In genomic region chr2:172341606-172342005, GRCm38 (mm10) we compare ENCODE assay signal across 24 mouse cellular contexts. TPM values are rescaled to one million over a fixed set of nuclear protein-coding genes. Genes with fewer than 3 reads are reported as not detected.
A peak's percentile ranks its signal among the peaks of the same experiment; 100 is the strongest.
DNase-seq lines count a peak whose midpoint lies in the region; ATAC-seq and TF ChIP-seq lines count a peak whose summit lies in the region.
"Had no signal": no experiment of that assay in that cellular context is flagged by ENCODE, and none has a peak within 500 bp of the region (broad histone marks: within the 10 kb centered on the region; RNA-seq: fewer than 3 reads in every experiment).

No protein-coding gene starts in this region.

- H3K9ac ChIP-seq in forebrain, embryonic 12.5 days: no peak overlapping the region
- H3K9ac ChIP-seq in forebrain, embryonic 11.5 days (ENCODE audit: low read length): no peak overlapping the region
- H3K9ac ChIP-seq in forebrain, embryonic 15.5 days (replicated peaks): no peak overlapping the region
- H3K9ac ChIP-seq: heart, embryonic 12.5 days; heart, embryonic 15.5 days; hindbrain, embryonic 13.5 days; intestine, embryonic 15.5 days had no signal

- 0 out of 2 replicates have a peak overlapping the region, but pooled peaks have one; percentile 2 for H3K27ac ChIP-seq in forebrain, embryonic 12.5 days
- H3K27ac ChIP-seq in forebrain, embryonic 11.5 days (ENCODE audit: low read depth, low read length): no peak overlapping the region
- H3K27ac ChIP-seq in forebrain, embryonic 15.5 days (replicated peaks): peak overlapping the region; percentile 54
- H3K27ac ChIP-seq: heart, embryonic 15.5 days; hindbrain, embryonic 10.5 days; hindbrain, embryonic 13.5 days; intestine, embryonic 15.5 days had no signal

- DNase-seq in cerebellum, postnatal 10 days: peak; percentile 58 to 70
- no peak for DNase-seq in cerebellum, adult 8-10 months
- no peak for DNase-seq in forebrain, embryonic 11.5 days (ENCODE audit: low spot score)
- DNase-seq in brain, embryonic 14.5 days (ENCODE audit: low read depth): peak; percentile 61
- no peak for DNase-seq in adrenal gland, adult 18-20 months (ENCODE audit: low spot score in 2 of 2)
- DNase-seq: adrenal gland, adult 2 months; adrenal gland, postnatal 14 days; cerebellum, adult 11-12 months; cerebellum, adult 9-10 months; gastrocnemius, postnatal 25 days; heart, adult 18-20 months; heart, postnatal 10 days; heart, postnatal 36 days; kidney, adult 11 months had no signal

- H3K9me3 ChIP-seq in forebrain, embryonic 12.5 days: no peaks in the 10 kb centered on the region
- no peaks in the 10 kb centered on the region; the same call in 1 of the 2 replicates for H3K9me3 ChIP-seq in forebrain, embryonic 11.5 days (ENCODE audit: control insufficient read depth, low read length)
- no peaks in the 10 kb centered on the region for H3K9me3 ChIP-seq in forebrain, embryonic 15.5 days
- H3K9me3 ChIP-seq: heart, embryonic 15.5 days; hindbrain, embryonic 10.5 days; hindbrain, embryonic 13.5 days; intestine, embryonic 15.5 days had no signal

- peaks cover 34% of the 10 kb centered on the region for H3K4me1 ChIP-seq in forebrain, embryonic 12.5 days
- peaks cover 9% of the 10 kb centered on the region; the same call in 1 of the 2 replicates for H3K4me1 ChIP-seq in forebrain, embryonic 11.5 days (replicated peaks; ENCODE audit: control insufficient read depth, insufficient read depth, low read length)
- peaks cover 49% of the 10 kb centered on the region for H3K4me1 ChIP-seq in forebrain, embryonic 15.5 days

- no peaks in the 10 kb centered on the region for H3K36me3 ChIP-seq in forebrain, embryonic 12.5 days (replicated peaks)
- H3K36me3 ChIP-seq in forebrain, embryonic 11.5 days (ENCODE audit: control insufficient read depth, insufficient read depth, low read length): no peaks in the 10 kb centered on the region
- no peaks in the 10 kb centered on the region for H3K36me3 ChIP-seq in forebrain, embryonic 15.5 days
- H3K36me3 ChIP-seq: heart, embryonic 12.5 days; heart, embryonic 15.5 days; hindbrain, embryonic 10.5 days; hindbrain, embryonic 13.5 days; intestine, embryonic 15.5 days had no signal

- no peak for TF ChIP-seq CTCF in brain, embryonic 14.5 days (IDR thresholded peaks at IDR 0.05; ENCODE audit: borderline replicate concordance, extremely low read depth, insufficient read depth, insufficient read length)

- H3K4me2 ChIP-seq in forebrain, embryonic 12.5 days: no peak overlapping the region
- H3K4me2 ChIP-seq in forebrain, embryonic 11.5 days (ENCODE audit: low read depth, low read length, severe bottlenecking): no peak overlapping the region
- no peak overlapping the region for H3K4me2 ChIP-seq in forebrain, embryonic 15.5 days (replicated peaks)
- H3K4me2 ChIP-seq: heart, embryonic 12.5 days; heart, embryonic 15.5 days; hindbrain, embryonic 13.5 days; intestine, embryonic 15.5 days had no signal

- no peak for TF ChIP-seq POLR2A in brain, embryonic 14.5 days (IDR thresholded peaks at IDR 0.05; ENCODE audit: borderline replicate concordance, extremely low read depth, insufficient read depth, insufficient read length, poor library complexity, severe bottlenecking)

- 23% methylated on average over 5 of the region's 5 CpGs for WGBS in forebrain, embryonic 12.5 days
- WGBS in forebrain, embryonic 11.5 days: 30% methylated on average over 5 of the region's 5 CpGs
- 9% methylated on average over 5 of the region's 5 CpGs for WGBS in forebrain, embryonic 15.5 days

- no peak for ATAC-seq in forebrain, embryonic 12.5 days (ENCODE audit: low FRiP score)
- no peak for ATAC-seq in forebrain, embryonic 11.5 days (replicated peaks; ENCODE audit: low FRiP score)
- ATAC-seq in forebrain, embryonic 15.5 days (replicated peaks): no peak
- ATAC-seq in CD4-positive, CD25-positive, alpha-beta regulatory T cell, adult 4 months: no peak
- ATAC-seq: hindbrain, embryonic 16.5 days; intestine, embryonic 15.5 days; Patski had no signal

- peaks cover 2% of the 10 kb centered on the region; the same call in 1 of the 2 replicates for H3K27me3 ChIP-seq in forebrain, embryonic 12.5 days
- H3K27me3 ChIP-seq in forebrain, embryonic 11.5 days (ENCODE audit: control insufficient read depth, insufficient read depth, low read length): no peaks in the 10 kb centered on the region
- no peaks in the 10 kb centered on the region for H3K27me3 ChIP-seq in forebrain, embryonic 15.5 days
- H3K27me3 ChIP-seq: heart, embryonic 12.5 days; heart, embryonic 15.5 days; hindbrain, embryonic 13.5 days; intestine, embryonic 15.5 days; Patski had no signal

- H3K4me3 ChIP-seq in forebrain, embryonic 12.5 days (replicated peaks): no peak overlapping the region
- no peak overlapping the region for H3K4me3 ChIP-seq in forebrain, embryonic 11.5 days (ENCODE audit: low read depth, low read length)
- no peak overlapping the region for H3K4me3 ChIP-seq in forebrain, embryonic 15.5 days
- H3K4me3 ChIP-seq: heart, embryonic 12.5 days; heart, embryonic 15.5 days; hindbrain, embryonic 10.5 days; hindbrain, embryonic 13.5 days; intestine, embryonic 15.5 days had no signal

RNA-seq across cellular contexts. Expression of gene Fam210b, which starts 3.8 kb away (rescaled TPM):
- polyA plus RNA-seq in forebrain, embryonic 12.5 days (2016; fragmentation: Nextera tagmentation; extraction: Ambion mirVana): 22.4 and 24.1 TPM in 2 replicates
- 20.1 and 20.9 TPM in 2 replicates for polyA plus RNA-seq in forebrain, embryonic 11.5 days (2014; fragmentation: Nextera tagmentation; extraction: Ambion mirVana)
- 21.6 and 29.5 TPM in 2 replicates for polyA plus RNA-seq in brain, embryonic 14.5 days (2012; rRNA removed)
- 75.9 and 76.8 TPM in 2 replicates for polyA plus RNA-seq in forebrain, embryonic 15.5 days (2015; fragmentation: Nextera tagmentation; extraction: Ambion mirVana)
- 10 to 100 TPM; 17.5 to 25.9 TPM for total RNA-seq in adrenal gland, adult 18-20 months (2021)
- polyA plus RNA-seq in CD4-positive, CD25-positive, alpha-beta regulatory T cell, adult 4 months (2017; shearing (Covaris generic)): 1 to 10 TPM; 7.8 to 9.8 TPM

RNA-seq across cellular contexts. Expression of gene Aurka, which starts 28.7 kb away (rescaled TPM):
- polyA plus RNA-seq in forebrain, embryonic 12.5 days (2016; fragmentation: Nextera tagmentation; extraction: Ambion mirVana): 136 and 146 TPM in 2 replicates
- 192 and 193 TPM in 2 replicates for polyA plus RNA-seq in forebrain, embryonic 11.5 days (2014; fragmentation: Nextera tagmentation; extraction: Ambion mirVana)
- 20.4 and 31.9 TPM in 2 replicates for polyA plus RNA-seq in brain, embryonic 14.5 days (2012; rRNA removed)
- polyA plus RNA-seq in forebrain, embryonic 15.5 days (2015; fragmentation: Nextera tagmentation; extraction: Ambion mirVana): 47.7 and 55.4 TPM in 2 replicates
- 1 to 10 TPM; 1.1 to 2.5 TPM for total RNA-seq in adrenal gland, adult 18-20 months (2021)
- 1 to 10 TPM; 4.0 to 9.2 TPM for polyA plus RNA-seq in CD4-positive, CD25-positive, alpha-beta regulatory T cell, adult 4 months (2017; shearing (Covaris generic))

RNA-seq across cellular contexts. Expression of gene Cstf1, which starts 28.9 kb away (rescaled TPM):
- polyA plus RNA-seq in forebrain, embryonic 12.5 days (2016; fragmentation: Nextera tagmentation; extraction: Ambion mirVana): 44.1 and 45.4 TPM in 2 replicates
- 52.5 and 53.3 TPM in 2 replicates for polyA plus RNA-seq in forebrain, embryonic 11.5 days (2014; fragmentation: Nextera tagmentation; extraction: Ambion mirVana)
- polyA plus RNA-seq in brain, embryonic 14.5 days (2012; rRNA removed): 43.2 and 46.1 TPM in 2 replicates
- polyA plus RNA-seq in forebrain, embryonic 15.5 days (2015; fragmentation: Nextera tagmentation; extraction: Ambion mirVana): 30.8 and 35.8 TPM in 2 replicates
- 10 to 100 TPM; 33.2 to 33.4 TPM for total RNA-seq in adrenal gland, adult 18-20 months (2021)
- 10 to 100 TPM; 37.0 to 48.5 TPM for polyA plus RNA-seq in CD4-positive, CD25-positive, alpha-beta regulatory T cell, adult 4 months (2017; shearing (Covaris generic))

RNA-seq across cellular contexts. Expression of gene Cass4, which starts 52.0 kb away (rescaled TPM):
- polyA plus RNA-seq in forebrain, embryonic 12.5 days (2016; fragmentation: Nextera tagmentation; extraction: Ambion mirVana): 0.17 and 0.18 TPM in 2 replicates
- 0.47 TPM in 1 of 2 replicates, not detected in the other for polyA plus RNA-seq in forebrain, embryonic 11.5 days (2014; fragmentation: Nextera tagmentation; extraction: Ambion mirVana)
- polyA plus RNA-seq in brain, embryonic 14.5 days (2012; rRNA removed): 0.06 and 0.11 TPM in 2 replicates
- 0.05 and 0.09 TPM in 2 replicates for polyA plus RNA-seq in forebrain, embryonic 15.5 days (2015; fragmentation: Nextera tagmentation; extraction: Ambion mirVana)
- total RNA-seq in adrenal gland, adult 18-20 months (2021): under 1 TPM; 0.13 to 0.16 TPM
- polyA plus RNA-seq in CD4-positive, CD25-positive, alpha-beta regulatory T cell, adult 4 months (2017; shearing (Covaris generic)): 10 to 100 TPM in 1 of 2 experiments, 1 to 10 TPM in 1; 6.8 to 10.5 TPM
- polyA plus RNA-seq: Patski had no signal

Comparison
In these comparisons a context has a peak if more than half of its experiments do, and no peak if none do; other contexts are left out.
1. DNase-seq: peak in cerebellum, postnatal 10 days (2 of 2) and brain, embryonic 14.5 days (single experiment); none in cerebellum, adult 8-10 months (single experiment), forebrain, embryonic 11.5 days (single experiment) and adrenal gland, adult 18-20 months (0 of 2).